Mouse (Mus musculus) heart, embryonic 16.5 days (tissue): ENCODE data around the gene Col5a1. TPM values are rescaled to one million over a fixed set of nuclear protein-coding genes. Genes with fewer than 3 reads are reported as not detected.

Source experiments
- ATAC-seq: fragments of 200-750 bp; cut with Nextera tagmentation; replicated peaks from 2 replicates; pipeline ENCODE4 v1.8.0; 2017; ENCODE audit warnings: moderate number of reproducible peaks; ENCODE audit not compliant: insufficient read depth, low FRiP score; ENCODE audit errors: extremely low read depth
- H3K27ac ChIP-seq: fragments of 300-500 bp; sonication (generic); 2 replicates; pipeline ENCODE4 v1.5.1; 2014; ENCODE audit warnings: mild to moderate bottlenecking, low read length, control low read depth, moderate library complexity
- H3K27me3 ChIP-seq: fragments of 300-500 bp; sonication (generic); 2 replicates; pipeline ENCODE4 v1.6.1; 2014; ENCODE audit warnings: low read length, mixed read lengths; ENCODE audit not compliant: control insufficient read depth, insufficient read depth
- H3K36me3 ChIP-seq: fragments of 300-500 bp; sonication (generic); 2 replicates; pipeline ENCODE4 v1.6.1; 2014; ENCODE audit not compliant: control insufficient read depth, insufficient read depth
- H3K4me1 ChIP-seq: fragments of 300-500 bp; sonication (generic); 2 replicates; pipeline ENCODE4 v1.6.1; 2014; ENCODE audit warnings: low read length, mixed read lengths; ENCODE audit not compliant: control insufficient read depth, insufficient read depth
- H3K4me2 ChIP-seq: fragments of 300-500 bp; sonication (generic); 2 replicates; pipeline ENCODE4 v1.6.1; 2014; ENCODE audit warnings: low read depth, mild to moderate bottlenecking, control low read depth, low read length
- H3K4me3 ChIP-seq: fragments of 300-500 bp; sonication (generic); 2 replicates; pipeline ENCODE4 v1.5.1; 2014; ENCODE audit warnings: mild to moderate bottlenecking, control low read depth, low read length
- H3K9ac ChIP-seq: fragments of 300-500 bp; sonication (generic); 2 replicates; pipeline ENCODE4 v1.6.1; 2014; ENCODE audit warnings: low read length, control low read depth
- H3K9me3 ChIP-seq: fragments of 300-500 bp; sonication (generic); replicated peaks from 2 replicates; pipeline ENCODE4 v1.6.1; 2016; ENCODE audit warnings: low read length; ENCODE audit not compliant: control insufficient read depth
- WGBS: fragments of 180-500 bp; shearing (Covaris S2); extraction: QIAGEN DNeasy Blood & Tissue Kit; methylation state at CpG from one replicate; pipeline ENCODE4 v1.1.7; 2014; 5-methylcytosine and 5-hydroxymethylcytosine counted together
- polyA plus RNA-seq: library from polyadenylated mRNA; unstranded; fragments of >200 nt; fragmentation: Nextera tagmentation; extraction: Ambion mirVana; gene quantifications from 2 replicates; pipeline ENCODE4 v1.2.1, GENCODE M21; 2015

The Col5a1 gene
- polyA plus RNA-seq, 1 experiment from 2014 or later: 73.7 TPM

DNA sequence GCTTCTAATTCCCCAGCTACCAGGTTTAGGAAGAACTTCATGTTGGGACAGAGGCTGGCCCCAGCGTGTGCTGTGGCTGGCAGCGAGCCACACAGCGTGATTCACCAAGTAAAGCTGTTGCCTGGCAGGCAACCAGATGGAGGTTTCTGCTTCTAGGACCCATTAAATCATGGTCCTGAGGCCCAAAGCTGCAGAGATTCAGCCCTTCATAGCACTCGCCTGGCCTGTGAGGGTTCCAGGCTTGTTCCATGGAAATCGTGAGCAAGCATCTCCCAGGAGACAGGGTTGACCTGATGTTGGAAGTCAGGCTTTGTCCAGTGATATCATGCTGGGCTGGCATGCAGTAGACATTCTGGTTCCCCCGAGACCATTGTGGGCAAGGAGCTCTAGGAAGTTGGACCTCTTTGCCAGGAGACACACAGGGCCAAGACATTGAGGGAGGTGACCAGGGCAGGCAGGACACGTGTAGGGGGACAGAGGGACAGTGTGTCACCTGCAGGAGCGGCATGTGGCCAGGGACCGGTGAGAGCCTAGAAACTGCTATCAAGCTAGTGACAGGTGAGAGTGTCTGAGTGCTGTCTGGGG is 50.5 kb downstream of the Col5a1 start:
- Histone ChIP-seq H3K27ac (peak overlapping the region; percentile 78), H3K4me1 (peaks cover 47% of the 10 kb centered on the region), H3K9ac (no peak overlapping the region), H3K36me3 (no peaks in the 10 kb centered on the region), H3K27me3 (no peaks in the 10 kb centered on the region), H3K4me2 (no peak overlapping the region), H3K9me3 (no peaks in the 10 kb centered on the region), H3K4me3 (no peak overlapping the region)
- 37% methylated on average over 9 of the region's 9 CpGs for WGBS
- ATAC-seq: no peak

DNA sequence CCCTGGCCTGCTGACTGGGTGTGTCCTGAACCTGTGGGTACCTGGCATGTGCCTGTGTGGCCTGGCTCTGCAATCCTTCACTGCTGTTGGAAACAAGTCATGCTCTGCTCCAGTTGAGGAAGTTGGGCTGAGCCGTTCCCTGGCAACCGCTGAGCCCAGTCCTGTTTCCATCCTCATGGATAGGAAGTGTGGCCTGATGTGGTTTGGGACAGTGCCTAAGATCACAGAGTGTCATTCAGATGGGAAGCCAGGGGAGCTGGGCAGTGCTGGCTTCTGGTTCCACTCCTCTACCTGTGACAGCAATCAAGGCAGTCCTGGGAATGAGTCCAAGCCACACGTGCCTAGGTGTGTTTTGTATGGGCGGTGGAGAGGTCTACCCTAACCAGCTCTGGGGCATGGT is 53.2 kb downstream of the Col5a1 start:
- Histone ChIP-seq H3K4me3 (no peak overlapping the region), H3K4me2 (no peak overlapping the region), H3K27me3 (no peaks in the 10 kb centered on the region), H3K9me3 (no peaks in the 10 kb centered on the region), H3K4me1 (peaks cover 28% of the 10 kb centered on the region), H3K9ac (no peak overlapping the region), H3K27ac (no peak overlapping the region), H3K36me3 (no peaks in the 10 kb centered on the region)
- 72% methylated on average over 4 of the region's 4 CpGs for WGBS
- ATAC-seq: peak; percentile 65

DNA sequence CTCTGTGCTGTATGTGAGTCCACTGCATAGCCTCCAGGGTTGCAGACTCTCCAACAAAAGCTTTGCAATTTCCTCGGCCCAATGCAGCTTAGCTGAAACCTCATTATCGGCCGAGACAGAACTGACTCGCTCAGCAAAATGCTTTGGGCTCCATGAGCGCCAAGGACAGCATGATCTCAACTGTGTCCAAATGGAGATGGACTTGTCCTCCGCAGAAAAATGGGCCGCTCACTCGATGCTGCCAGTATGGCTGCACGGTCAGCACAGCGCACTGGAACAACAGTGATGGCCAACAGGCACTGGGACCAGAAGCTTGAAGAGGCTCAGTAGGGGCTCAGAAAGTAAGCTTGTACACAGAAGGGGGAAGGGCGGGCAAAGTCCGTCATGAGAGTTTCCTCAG is 53.9 kb downstream of the Col5a1 start:
- no peak for ATAC-seq
- Histone ChIP-seq H3K36me3 (no peaks in the 10 kb centered on the region), H3K9ac (no peak overlapping the region), H3K27ac (no peak overlapping the region), H3K27me3 (no peaks in the 10 kb centered on the region), H3K4me1 (peaks cover 21% of the 10 kb centered on the region), H3K4me2 (no peak overlapping the region), H3K9me3 (no peaks in the 10 kb centered on the region), H3K4me3 (no peak overlapping the region)
- WGBS: 89% methylated on average over 12 of the region's 12 CpGs

DNA sequence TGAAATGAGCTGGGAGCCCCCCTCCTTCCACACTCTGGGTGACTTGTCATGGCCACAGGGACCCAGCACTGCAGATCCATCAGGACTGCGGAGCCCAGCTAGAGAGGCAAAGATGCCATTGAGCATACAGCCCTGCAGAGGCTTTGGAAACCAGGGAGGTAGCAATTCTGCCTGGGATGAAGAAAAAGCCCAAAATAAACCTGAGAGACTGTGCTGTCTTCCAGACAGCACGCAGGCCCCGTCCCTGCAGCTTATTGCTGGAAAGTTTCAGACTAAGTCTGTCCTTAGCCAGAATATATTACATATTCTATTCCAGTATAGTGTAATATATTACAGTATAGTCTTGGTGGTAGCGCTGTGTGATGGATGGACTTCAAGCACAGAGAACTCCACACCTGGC is 61.0 kb downstream of the Col5a1 start:
- no peaks in the 10 kb centered on the region; the same call in 1 of the 2 replicates for H3K36me3 ChIP-seq

DNA sequence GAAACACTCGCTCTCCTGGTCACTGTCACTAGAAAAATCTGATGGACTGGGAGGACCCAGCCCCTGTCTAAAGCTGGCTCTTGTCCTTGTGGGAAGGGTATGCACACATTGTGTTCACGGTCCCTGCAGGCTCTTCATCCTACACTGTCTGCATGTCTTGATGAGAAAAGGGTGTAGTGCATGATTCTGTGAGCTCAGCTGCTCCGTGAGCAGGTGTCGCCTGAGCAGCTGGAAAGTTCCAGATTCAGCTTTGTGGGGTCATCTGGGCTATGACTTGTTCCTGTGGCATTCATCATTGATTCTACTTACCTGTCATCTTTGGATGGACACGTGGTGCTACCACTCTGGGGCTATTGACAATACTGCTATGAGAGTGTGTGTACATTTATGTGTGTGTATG is 61.7 kb downstream of the Col5a1 start:
- ATAC-seq: no peak
- WGBS: 75% methylated on average over 5 of the region's 5 CpGs
- Histone ChIP-seq H3K9ac (no peak overlapping the region), H3K27me3 (no peaks in the 10 kb centered on the region), H3K4me3 (no peak overlapping the region), H3K4me2 (no peak overlapping the region), H3K27ac (no peak overlapping the region), H3K4me1 (no peaks in the 10 kb centered on the region), H3K9me3 (no peaks in the 10 kb centered on the region), H3K36me3 (no peaks in the 10 kb centered on the region; the same call in 1 of the 2 replicates)

More for the DNA sequence above, 61.0 kb downstream of the Col5a1 start:
- H3K9ac ChIP-seq: no peak overlapping the region
- no peak overlapping the region for H3K27ac ChIP-seq
- no peak overlapping the region for H3K4me2 ChIP-seq
- no peaks in the 10 kb centered on the region for H3K4me1 ChIP-seq
- H3K27me3 ChIP-seq: no peaks in the 10 kb centered on the region
- ATAC-seq: no peak
- no peaks in the 10 kb centered on the region for H3K9me3 ChIP-seq
- WGBS: 75% methylated on average over 4 of the region's 4 CpGs
- no peak overlapping the region for H3K4me3 ChIP-seq

DNA sequence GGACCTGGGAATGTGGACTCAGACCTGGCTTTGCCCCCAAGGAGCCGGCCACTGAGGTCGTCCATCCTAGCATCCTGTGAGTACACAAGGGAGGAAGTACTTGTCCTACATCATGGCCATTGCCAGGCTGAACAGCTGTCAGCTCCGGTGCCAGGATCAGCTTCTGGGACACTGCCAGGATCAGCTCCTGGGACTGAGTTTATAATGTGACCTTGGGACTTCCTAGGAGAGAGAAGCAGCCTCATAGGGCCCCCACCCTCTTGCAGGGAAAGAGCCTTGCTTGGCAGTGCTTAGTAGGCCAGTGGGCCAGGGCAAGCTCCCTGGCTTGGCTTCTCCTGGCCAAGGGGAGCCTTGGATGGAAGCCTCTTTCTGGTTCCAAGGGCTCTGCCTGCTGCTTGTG is 67.6 kb downstream of the Col5a1 start:
- Histone ChIP-seq H3K4me2 (no peak overlapping the region), H3K27me3 (no peaks in the 10 kb centered on the region), H3K4me3 (no peak overlapping the region), H3K36me3 (no peaks in the 10 kb centered on the region; the same call in 1 of the 2 replicates), H3K9ac (no peak overlapping the region), H3K27ac (0 out of 2 replicates have a peak overlapping the region, but pooled peaks have one; percentile 3), H3K4me1 (peaks cover 22% of the 10 kb centered on the region), H3K9me3 (no peaks in the 10 kb centered on the region)
- 27% methylated on average over 3 of the region's 3 CpGs for whole genome bisulfite sequencing
- ATAC-seq: peak; percentile 24

DNA sequence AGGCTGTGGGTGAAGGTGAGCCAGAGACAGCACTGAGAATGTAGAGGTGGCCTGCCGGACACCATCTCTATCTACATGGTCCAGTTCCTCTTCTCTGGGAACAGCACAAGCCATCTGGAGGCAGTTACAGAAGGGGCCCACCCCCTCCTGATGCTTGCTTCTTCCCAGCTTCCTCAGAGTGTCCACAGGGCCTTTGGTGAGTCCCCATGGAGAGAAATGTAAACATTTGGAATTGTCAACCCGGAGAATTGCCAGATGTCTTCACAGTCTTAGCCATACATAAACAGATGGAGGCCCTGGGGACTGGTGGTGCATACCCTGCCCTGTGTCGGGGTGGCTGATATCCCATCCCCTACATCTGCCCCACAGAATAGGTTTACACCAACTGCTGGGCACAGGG is 68.7 kb downstream of the Col5a1 start:
- Histone ChIP-seq H3K9me3 (no peaks in the 10 kb centered on the region), H3K4me1 (peaks cover 22% of the 10 kb centered on the region), H3K4me2 (no peak overlapping the region), H3K4me3 (no peak overlapping the region), H3K36me3 (no peaks in the 10 kb centered on the region; the same call in 1 of the 2 replicates), H3K27me3 (no peaks in the 10 kb centered on the region), H3K9ac (no peak overlapping the region), H3K27ac (0 out of 2 replicates have a peak overlapping the region, but pooled peaks have one; percentile 11)
- no peak for ATAC-seq
- WGBS: 42% methylated on average over 3 of the region's 3 CpGs

DNA sequence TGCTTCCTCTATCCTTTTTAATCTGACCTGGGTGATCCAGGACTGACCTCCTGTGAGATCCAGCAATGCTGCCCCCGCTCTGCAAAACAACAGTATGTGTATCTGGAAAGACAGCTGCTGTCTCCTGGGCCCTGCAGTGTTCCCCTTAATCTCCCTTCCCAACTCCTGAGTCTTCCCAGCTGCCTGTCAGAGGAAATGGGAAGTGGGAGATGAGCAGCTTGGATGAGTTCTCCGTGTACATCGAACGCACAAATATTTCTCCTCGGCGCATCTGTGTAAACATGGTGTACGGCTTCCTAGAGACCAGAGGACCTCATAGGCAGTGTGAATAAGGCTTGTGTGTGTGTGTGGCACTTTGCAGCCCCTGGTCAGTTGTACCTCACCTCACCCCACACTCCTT is 70.5 kb downstream of the Col5a1 start:
- peak; percentile 17; the same call in 1 of the 2 replicates for ATAC-seq
- Histone ChIP-seq H3K27ac (peak overlapping the region; percentile 9; the same call in 1 of the 2 replicates), H3K36me3 (no peaks in the 10 kb centered on the region), H3K4me1 (peaks cover 22% of the 10 kb centered on the region), H3K9me3 (no peaks in the 10 kb centered on the region), H3K4me3 (no peak overlapping the region), H3K27me3 (no peaks in the 10 kb centered on the region), H3K4me2 (no peak overlapping the region), H3K9ac (no peak overlapping the region)
- 70% methylated on average over 7 of the region's 7 CpGs for WGBS

DNA sequence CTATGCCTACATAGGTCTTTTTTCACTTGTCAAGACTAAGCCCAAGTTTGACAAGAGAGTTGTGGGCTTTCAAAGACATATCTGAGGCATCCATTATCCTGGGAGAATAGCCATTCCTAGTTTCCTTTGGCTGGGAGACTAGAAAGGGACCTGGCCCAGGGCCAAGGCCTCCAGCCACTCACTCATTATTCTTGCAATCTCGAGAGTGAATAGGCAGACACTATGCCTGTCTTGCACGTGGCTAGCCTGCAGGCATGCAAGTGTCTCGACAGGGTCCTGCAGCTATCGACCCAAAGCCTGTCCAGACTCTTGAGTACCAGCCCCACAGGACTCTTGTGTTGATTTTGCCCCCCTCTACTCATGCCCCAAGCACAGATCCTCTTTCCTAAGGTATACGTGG is 71.0 kb downstream of the Col5a1 start:
- H3K36me3 ChIP-seq: no peaks in the 10 kb centered on the region

More for the DNA sequence above, 71.0 kb downstream of the Col5a1 start:
- H3K27me3 ChIP-seq: no peaks in the 10 kb centered on the region
- ATAC-seq: 0 out of 2 replicates have a peak, but pooled peaks have one; percentile 11
- no peak overlapping the region for H3K4me3 ChIP-seq
- no peak overlapping the region for H3K4me2 ChIP-seq
- H3K27ac ChIP-seq: peak overlapping the region; percentile 19; the same call in 1 of the 2 replicates
- no peaks in the 10 kb centered on the region for H3K9me3 ChIP-seq
- H3K4me1 ChIP-seq: peaks cover 22% of the 10 kb centered on the region
- WGBS: 17% methylated on average over 5 of the region's 5 CpGs
- no peak overlapping the region; the same call in 1 of the 2 replicates for H3K9ac ChIP-seq
